Mouse (Mus musculus) B cell, adult 2 months (primary cell): ENCODE data around the gene Prkar2b.

ENCODE experiments used
- DNase-seq, 2 experiments: peaks; one replicate each; pipeline ENCODE4 v3.0.0; 2022

Gene Prkar2b

DNA sequence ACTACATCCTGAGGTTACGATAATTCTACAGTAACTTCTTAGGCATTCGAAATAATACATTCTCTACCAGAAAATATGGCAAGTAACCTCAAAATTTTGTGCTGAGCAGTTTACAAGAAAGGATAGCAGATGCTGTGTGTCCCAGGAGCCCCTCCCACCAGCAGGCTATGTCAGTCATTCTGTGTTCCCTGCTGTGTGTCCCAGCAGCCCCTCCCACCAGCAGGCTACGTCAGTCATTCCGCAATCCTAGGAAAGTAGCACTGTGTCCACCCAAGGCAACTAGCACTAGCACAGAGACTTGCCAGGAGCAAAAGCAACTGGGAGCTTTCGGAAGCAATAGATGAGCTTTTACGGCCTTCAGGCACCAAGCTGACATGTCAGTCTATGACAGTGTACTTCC is 97.0 kb downstream of the Prkar2b start:
- no peak for DNase-seq

- DNase-seq, result no peak
Measured at GRCm38 (mm10) chr12:31955843-31956242, 105.3 kb downstream of the Prkar2b start.

- no peak for DNase-seq
Measured at GRCm38 (mm10) chr12:31950659-31951031, 110.5 kb downstream of the Prkar2b start.

- peak; percentile 92 to 96 for DNase-seq
Measured at GRCm38 (mm10) chr12:31949759-31950658, 111.1 kb downstream of the Prkar2b start, which contains the start of gene Hbp1. Gene Hbp1 (minus strand): TSS chr12:31950535.

GRCm38 (mm10) chr12:31949193-31949741 is 111.8 kb downstream of the Prkar2b start:
- peak; percentile 89 for DNase-seq

DNA sequence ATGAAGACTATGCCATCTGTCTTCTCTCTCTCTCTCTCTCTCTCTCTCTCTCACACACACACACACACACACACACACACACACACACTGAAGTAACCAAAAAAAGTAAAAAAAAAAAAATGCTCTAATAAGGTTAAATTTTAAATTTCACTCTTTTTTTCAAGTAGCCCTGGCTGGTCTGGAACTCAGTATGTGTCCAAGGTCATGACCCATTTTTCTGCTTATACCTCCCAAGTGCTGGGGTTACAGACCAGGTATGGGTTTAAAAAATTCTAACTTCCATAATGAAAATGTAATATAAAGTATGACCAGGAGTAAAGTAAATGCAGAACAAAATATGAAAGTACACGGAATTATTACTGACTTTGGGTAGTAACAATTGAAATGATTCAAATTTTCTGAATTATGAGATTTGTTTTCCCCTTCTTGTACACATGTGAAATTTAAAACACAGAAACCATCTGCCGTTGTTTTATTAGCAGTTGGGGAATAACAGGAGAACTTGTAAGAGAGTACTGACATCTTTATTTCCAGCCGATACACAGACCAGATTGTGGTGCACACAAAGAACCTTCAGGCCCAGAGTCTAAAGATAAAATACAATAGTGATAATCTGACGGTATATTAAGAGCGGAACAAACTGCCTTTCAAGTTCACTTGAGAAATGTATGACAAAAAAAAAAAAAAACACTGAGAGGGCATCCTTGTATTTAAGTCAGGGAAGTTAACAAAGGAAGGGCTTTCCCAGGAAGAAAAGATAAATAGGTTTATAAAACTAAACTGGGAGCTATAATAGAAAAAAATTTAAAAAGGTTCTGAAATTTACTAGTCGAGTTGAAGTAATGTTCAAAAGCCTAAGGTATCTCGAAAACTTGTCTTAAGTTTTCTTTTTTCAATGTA is 112.7 kb downstream of the Prkar2b start:
- no peak for DNase-seq

DNA sequence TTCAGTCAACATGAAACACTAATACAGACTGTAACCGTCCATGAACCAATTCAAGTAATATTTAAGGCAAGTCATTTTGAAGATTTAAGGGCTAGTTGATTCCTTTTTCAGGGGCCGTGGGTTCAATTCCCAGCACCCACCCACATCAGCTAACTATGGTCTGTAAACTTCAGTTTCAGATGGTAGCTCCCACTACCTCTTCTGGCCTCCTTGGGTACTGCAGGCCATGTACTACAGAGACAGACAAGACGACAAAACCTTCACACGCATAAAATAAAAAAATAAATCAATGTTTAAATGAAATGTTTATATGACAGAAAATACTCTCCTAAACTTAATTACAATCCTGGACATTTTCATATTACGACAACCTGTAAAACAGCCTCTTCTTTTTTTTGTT is 113.6 kb downstream of the Prkar2b start:
- peak; percentile 72 to 75 for DNase-seq

DNA sequence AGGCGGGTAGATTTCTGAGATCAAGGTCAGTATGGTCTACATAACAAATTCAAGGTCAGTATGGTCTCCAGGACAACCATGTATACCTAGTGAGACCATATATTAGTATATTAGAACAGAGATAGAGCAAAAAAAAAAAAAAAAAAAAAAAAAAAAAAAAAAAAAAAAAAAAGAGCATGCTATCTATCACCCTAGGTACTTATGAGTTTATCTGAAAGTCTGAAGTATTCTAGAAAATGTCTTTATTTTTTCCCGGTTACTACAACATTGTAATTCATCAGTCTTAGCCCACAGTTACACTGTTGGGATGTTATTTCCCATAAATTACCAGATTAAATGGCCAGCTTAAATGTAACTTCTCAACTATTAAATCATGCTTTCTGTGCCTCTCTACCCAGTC is 116.7 kb downstream of the Prkar2b start:
- no peak for DNase-seq

- no peak for DNase-seq
Measured at GRCm38 (mm10) chr12:31943020-31943654, 118.0 kb downstream of the Prkar2b start.

DNA sequence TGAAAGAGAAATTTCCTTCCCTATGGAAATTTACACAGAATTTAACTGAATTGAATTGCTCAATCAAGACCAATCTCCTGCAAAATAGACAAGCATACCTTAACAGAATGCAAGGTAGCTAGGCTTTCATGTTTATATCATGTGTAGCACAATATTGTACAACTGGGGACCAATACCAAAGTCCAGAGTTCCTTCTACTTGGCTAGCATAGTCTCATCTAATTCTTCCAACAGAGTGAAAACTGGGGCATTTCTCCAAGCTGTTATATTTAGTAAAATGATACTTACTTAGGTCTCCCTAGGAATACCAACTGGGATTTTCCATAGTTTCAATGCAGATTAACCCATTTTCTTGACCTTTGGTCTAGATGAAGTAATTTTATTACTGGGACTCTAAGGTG is 122.1 kb downstream of the Prkar2b start:
- no peak for DNase-seq

GRCm38 (mm10) chr12:31938391-31938997 is 122.6 kb downstream of the Prkar2b start:
- no peak for DNase-seq

DNA sequence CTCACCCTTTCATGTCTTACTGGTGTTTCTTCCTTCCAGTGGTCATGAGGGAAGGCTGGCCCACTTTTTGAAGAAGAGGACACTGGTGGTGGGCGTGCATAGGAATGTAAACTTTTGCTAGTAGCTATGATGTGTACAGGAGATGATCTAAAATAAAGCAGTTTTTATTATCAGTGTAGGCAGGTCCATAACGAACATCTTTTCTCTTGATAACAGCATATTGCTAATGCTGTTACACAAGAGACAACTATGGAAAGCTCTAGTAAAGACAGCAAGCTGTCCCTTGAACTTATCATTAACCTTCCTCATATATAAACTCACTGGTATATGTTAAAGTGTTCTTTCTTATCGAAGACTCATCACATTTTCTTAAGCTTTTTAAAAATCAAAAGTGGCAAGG is 123.5 kb downstream of the Prkar2b start:
- DNase-seq, result no peak

DNA sequence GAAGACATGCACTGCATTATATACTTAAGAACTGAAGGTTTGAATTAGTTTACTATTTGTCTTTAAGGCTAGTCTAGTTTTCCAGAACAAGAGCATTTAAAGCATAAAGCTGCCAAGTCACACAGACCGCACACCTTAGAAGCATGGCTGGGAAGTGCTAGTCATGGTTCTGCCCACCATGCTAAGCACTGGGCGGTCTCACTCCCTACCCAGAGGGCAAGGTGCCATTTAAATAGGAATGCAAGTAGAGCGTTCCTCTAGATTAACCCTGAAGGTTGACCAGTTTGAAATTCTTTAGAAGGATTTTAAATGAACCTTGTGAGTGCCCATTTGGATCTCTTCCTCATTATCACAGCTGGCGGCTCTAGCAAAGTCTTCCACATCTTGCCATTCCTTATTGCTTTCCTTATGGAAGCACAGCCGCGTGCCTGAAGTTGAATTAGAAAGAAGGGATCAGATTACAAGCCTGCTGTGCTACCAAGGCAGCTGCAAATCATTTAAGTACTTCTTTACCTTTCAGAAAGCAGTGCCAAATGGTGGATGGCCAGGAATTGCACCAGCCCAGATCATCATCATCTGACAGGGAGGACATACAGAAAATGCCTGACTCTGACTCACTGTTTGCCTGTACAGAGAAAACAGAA is 124.3 kb downstream of the Prkar2b start:
- no peak for DNase-seq

GRCm38 (mm10) chr12:31931818-31932217 is 129.3 kb downstream of the Prkar2b start:
- DNase-seq, result no peak

GRCm38 (mm10) chr12:31928498-31928897 is 132.6 kb downstream of the Prkar2b start:
- no peak for DNase-seq

- DNase-seq, result peak; percentile 59 to 63
Measured at GRCm38 (mm10) chr12:31926661-31927061, 134.4 kb downstream of the Prkar2b start.

- no peak for DNase-seq
Measured at GRCm38 (mm10) chr12:31925343-31925742, 135.8 kb downstream of the Prkar2b start.

DNA sequence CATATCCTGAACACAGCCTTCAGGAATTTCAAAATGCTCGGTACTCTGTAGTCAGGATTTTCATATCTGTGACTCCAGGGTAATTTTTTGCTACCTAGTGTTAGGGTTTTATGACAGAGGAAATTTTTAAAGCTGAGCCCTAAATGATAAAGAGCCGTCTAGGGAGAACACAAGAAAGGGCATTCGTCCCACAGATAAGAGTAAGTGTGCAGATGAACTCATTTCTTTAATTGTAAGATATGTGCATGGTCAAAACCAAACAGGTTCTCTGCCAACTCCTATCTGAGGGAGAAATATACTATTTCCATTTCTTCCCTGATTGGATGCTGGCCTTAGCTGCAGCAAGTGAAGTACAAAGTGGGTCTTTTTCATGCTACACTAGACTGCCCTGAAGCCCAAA is 137.0 kb downstream of the Prkar2b start:
- DNase-seq, result no peak

DNA sequence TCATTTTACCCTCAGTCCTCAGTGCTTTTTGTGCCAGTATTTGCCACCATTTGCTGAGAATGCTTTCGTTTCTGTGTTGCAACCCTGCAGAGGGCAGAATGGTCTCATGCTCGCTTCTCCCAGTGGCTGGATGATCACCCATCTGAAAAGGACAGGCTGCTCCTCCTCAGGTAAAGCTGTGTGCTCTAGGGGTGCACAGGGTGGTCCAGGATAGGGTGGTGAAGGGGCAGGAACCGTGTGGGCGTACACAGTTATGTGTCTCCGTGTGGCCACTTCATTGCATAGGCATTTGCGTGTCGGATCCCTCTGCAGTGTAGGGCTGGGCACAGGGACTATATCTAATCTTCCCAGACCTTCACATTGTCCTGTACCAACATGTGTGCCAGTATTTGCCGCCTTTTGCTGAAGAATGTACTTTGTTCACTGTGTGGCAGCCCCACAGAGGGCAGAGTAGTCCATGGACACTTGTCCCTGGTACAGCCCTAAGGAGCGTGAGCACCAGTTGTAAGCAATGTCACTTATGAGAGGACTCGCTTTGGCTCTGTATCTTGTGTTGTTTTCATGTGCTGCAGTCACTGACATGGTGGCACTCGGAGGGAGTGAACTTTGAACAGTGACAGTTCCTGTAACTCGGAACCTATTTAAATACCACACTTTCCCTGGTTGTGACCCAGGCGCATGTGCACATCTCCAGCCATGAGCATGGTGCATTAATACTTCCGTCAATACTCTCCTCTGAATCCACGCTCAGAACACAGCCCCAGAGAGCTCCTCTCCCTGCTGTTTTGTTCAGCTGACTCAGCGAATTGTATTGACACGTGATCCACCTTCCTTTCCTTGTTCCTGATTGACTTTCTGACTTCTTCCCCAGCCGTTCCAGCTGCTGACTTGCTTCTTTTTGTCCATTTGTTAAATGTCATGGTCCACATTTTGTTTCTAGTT is 140.4 kb downstream of the Prkar2b start:
- no peak for DNase-seq

- no peak for DNase-seq
Measured at GRCm38 (mm10) chr12:31917245-31917644, 143.9 kb downstream of the Prkar2b start.

GRCm38 (mm10) chr12:31916691-31917090 is 144.4 kb downstream of the Prkar2b start:
- DNase-seq, result no peak
